Mouse (Mus musculus): ENCODE data around the gene Cnot3. TPM values are rescaled to one million over a fixed set of nuclear protein-coding genes. Genes with fewer than 3 reads are reported as not detected.
A peak's percentile ranks its signal among the peaks of the same experiment; 100 is the strongest.
"Not testable (repeated sequence)": the region's sequence is repeated elsewhere in the genome, so short reads cannot be mapped to it uniquely, and the experiment has no call there.

Cnot3 gene
- 50.9 and 58.3 TPM in 2 replicates for polyA plus RNA-seq (2014; fragmentation: Nextera tagmentation; extraction: Ambion mirVana)

DNA sequence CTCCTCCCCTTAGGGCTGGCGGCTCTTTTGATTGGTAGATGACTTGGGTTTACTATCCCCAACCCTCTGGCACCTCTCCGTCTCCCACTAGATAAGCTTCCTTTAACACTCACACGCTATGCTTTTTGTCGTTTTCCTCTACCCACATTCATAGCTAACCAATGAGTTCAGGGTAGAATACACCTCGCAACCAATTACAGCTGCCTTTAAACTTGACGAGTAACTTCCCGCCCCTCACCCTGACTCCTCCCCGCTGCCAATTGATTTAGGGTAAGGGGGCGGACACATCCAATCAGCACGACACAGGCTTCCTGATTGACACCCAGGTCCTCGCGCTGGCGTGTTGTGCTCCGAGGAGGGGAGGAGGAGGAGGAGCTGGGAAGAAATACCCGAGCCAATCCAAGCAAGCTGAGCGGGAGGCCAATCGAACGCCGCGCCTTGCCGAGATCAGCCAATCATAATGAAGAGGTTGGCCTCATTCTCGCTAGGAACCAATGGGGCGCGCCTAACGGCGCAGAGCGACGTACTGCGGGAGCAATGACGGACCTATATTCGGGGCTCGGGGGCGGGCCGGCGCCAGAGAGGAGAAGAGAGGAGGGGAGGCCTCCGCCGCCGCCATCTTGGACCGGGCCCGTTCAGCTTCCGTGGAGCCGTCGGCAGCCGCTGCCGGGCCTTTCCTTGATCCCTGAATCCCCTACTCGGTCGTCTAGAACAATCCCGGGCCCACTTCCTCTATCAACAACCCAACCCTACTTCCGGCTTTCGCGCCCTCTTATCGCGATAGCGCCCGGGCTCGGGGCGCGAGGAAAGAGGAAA lies at the start of gene Cnot3:
TSS of gene Cnot3 (plus strand) at position 597 of the 816 bp plus-strand sequence.
- Histone ChIP-seq H3K9me3 (ENCODE audit: control insufficient read depth, low read length) (no peaks in the 10 kb centered on the region), H3K4me3 (ENCODE audit: low read depth, low read length) (peak within 1 kb of the TSS; percentile 81), H3K9ac (ENCODE audit: low read depth, low read length) (peak within 1 kb of the TSS; percentile 89), H3K4me2 (replicated peaks; ENCODE audit: low read depth, low read length) (peak within 1 kb of the TSS; percentile 69), H3K27me3 (ENCODE audit: control insufficient read depth, insufficient read depth, low read length) (no peaks in the 10 kb centered on the region), H3K4me1 (replicated peaks; ENCODE audit: control insufficient read depth, insufficient read depth, low read length) (peaks cover 10% of the 10 kb centered on the region; the same call in 1 of the 2 replicates), H3K27ac (ENCODE audit: low read depth, low read length) (peak within 1 kb of the TSS; percentile 97), H3K36me3 (ENCODE audit: control insufficient read depth, insufficient read depth, low read length) (0 out of 2 replicates have a peak, but pooled peaks cover 4% of the 10 kb centered on the region)
- ATAC-seq (ENCODE audit: low FRiP score) (peak; percentile 99), DNase-seq (ENCODE audit: low spot score) (peak; percentile 95)
- WGBS: under 1% methylated on average over 53 of the region's 58 CpGs

GRCm38 (mm10) chr7:3597755-3598154 lies 47.3 kb upstream of the Cnot3 start:
- not testable (repeated sequence) for DNase-seq (ENCODE audit: low spot score); H3K27me3 ChIP-seq (ENCODE audit: control insufficient read depth, insufficient read depth, low read length); ATAC-seq (ENCODE audit: low FRiP score); H3K4me3 ChIP-seq (ENCODE audit: low read depth, low read length); H3K9ac ChIP-seq (ENCODE audit: low read depth, low read length); H3K36me3 ChIP-seq (ENCODE audit: control insufficient read depth, insufficient read depth, low read length); H3K4me1 ChIP-seq (replicated peaks; ENCODE audit: control insufficient read depth, insufficient read depth, low read length); H3K27ac ChIP-seq (ENCODE audit: low read depth, low read length); H3K4me2 ChIP-seq (replicated peaks; ENCODE audit: low read depth, low read length); H3K9me3 ChIP-seq (ENCODE audit: control insufficient read depth, low read length)
- 68% methylated on average over 1 of the region's 1 CpGs for WGBS

- Histone ChIP-seq H3K4me2 (replicated peaks; ENCODE audit: low read depth, low read length) (no peak overlapping the region), H3K27me3 (ENCODE audit: control insufficient read depth, insufficient read depth, low read length) (no peaks in the 10 kb centered on the region), H3K4me3 (ENCODE audit: low read depth, low read length) (no peak overlapping the region), H3K27ac (ENCODE audit: low read depth, low read length) (no peak overlapping the region), H3K36me3 (ENCODE audit: control insufficient read depth, insufficient read depth, low read length) (no peaks in the 10 kb centered on the region), H3K4me1 (replicated peaks; ENCODE audit: control insufficient read depth, insufficient read depth, low read length) (no peaks in the 10 kb centered on the region), H3K9me3 (ENCODE audit: control insufficient read depth, low read length) (no peaks in the 10 kb centered on the region), H3K9ac (ENCODE audit: low read depth, low read length) (no peak overlapping the region)
- peak; percentile 80 for DNase-seq (ENCODE audit: low spot score)
- peak; percentile 68; the same call in 1 of the 2 replicates for ATAC-seq (ENCODE audit: low FRiP score)
- 18% methylated on average over 4 of the region's 4 CpGs for WGBS
These were observed 43.9 kb upstream of the Cnot3 start for GRCm38 (mm10) chr7:3601119-3601518.

DNA sequence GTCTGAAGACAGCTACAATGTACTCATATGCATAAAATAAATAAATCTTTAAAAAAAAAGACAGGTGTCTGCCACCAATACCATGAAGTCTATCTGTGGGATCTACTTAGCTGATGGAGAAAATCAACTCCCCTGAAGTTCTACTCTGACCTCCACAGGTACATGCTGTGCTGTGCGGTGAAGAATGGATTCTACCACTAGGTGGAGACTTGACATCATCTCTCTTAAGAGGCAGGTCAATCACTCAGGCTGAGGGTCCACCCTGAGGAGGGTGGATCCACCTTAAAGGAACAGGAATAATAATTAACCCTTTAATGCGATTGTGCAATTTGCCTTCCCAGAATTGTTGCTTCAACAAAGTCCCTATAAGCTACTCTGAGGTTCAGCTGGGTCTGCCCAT lies 38.3 kb upstream of the Cnot3 start:
- Histone ChIP-seq H3K9me3 (ENCODE audit: control insufficient read depth, low read length) (no peaks in the 10 kb centered on the region), H3K4me2 (replicated peaks; ENCODE audit: low read depth, low read length) (no peak overlapping the region), H3K9ac (ENCODE audit: low read depth, low read length) (no peak overlapping the region), H3K4me1 (replicated peaks; ENCODE audit: control insufficient read depth, insufficient read depth, low read length) (no peaks in the 10 kb centered on the region), H3K27me3 (ENCODE audit: control insufficient read depth, insufficient read depth, low read length) (no peaks in the 10 kb centered on the region), H3K4me3 (ENCODE audit: low read depth, low read length) (no peak overlapping the region), H3K27ac (ENCODE audit: low read depth, low read length) (no peak overlapping the region), H3K36me3 (ENCODE audit: control insufficient read depth, insufficient read depth, low read length) (no peaks in the 10 kb centered on the region)
- ATAC-seq (ENCODE audit: low FRiP score) (no peak), DNase-seq (ENCODE audit: low spot score) (no peak)
- 16% methylated on average over 2 of the region's 2 CpGs for WGBS

DNA sequence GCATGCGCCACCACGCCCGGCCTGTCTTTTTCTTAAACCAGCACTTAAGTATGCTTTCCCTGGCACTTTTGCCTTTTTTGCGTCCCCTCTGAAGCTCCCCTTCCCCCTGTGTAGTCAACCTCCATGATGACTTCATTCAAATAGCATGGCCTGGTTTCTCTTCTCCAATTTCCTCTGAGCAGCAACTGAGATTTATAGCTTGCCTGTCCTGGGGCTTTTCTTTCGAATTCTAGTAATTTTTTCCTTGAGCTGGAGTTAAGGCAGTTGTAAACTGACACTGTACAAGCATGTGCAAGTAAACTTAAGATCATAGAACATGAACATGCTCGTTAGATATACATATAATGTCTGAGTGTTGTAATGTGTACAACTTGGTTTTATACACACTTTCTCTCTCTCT lies 37.7 kb upstream of the Cnot3 start:
- no peaks in the 10 kb centered on the region for H3K36me3 ChIP-seq (ENCODE audit: control insufficient read depth, insufficient read depth, low read length)
- H3K4me2 ChIP-seq (replicated peaks; ENCODE audit: low read depth, low read length): no peak overlapping the region
- WGBS: 90% methylated on average over 6 of the region's 6 CpGs
- ATAC-seq (ENCODE audit: low FRiP score) (no peak), DNase-seq (ENCODE audit: low spot score) (no peak)
- H3K27me3 ChIP-seq (ENCODE audit: control insufficient read depth, insufficient read depth, low read length): no peaks in the 10 kb centered on the region
- H3K9me3 ChIP-seq (ENCODE audit: control insufficient read depth, low read length): no peaks in the 10 kb centered on the region
- no peak overlapping the region for H3K27ac ChIP-seq (ENCODE audit: low read depth, low read length)
- H3K9ac ChIP-seq (ENCODE audit: low read depth, low read length): no peak overlapping the region
- H3K4me3 ChIP-seq (ENCODE audit: low read depth, low read length): no peak overlapping the region
- no peaks in the 10 kb centered on the region for H3K4me1 ChIP-seq (replicated peaks; ENCODE audit: control insufficient read depth, insufficient read depth, low read length)

DNA sequence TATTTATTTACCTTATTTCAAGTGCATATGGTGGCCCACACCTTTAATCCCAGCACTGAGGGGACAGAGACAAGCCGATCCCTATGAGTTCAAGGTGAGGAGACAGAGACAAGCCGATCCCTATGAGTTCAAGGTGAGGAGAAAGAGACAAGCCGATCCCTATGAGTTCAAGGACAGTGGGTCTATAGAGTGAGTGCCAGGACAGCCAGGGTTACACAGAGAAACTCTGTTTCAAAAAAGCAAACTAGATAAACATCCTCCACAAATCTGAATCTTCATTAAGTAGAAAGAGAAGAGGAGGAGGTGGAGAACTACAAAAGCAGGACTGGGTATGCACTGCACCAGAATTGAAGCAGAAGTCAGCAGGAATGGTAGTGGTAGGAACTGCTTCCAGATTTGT lies 36.4 kb upstream of the Cnot3 start:
- no peak overlapping the region for H3K4me3 ChIP-seq (ENCODE audit: low read depth, low read length)
- H3K4me2 ChIP-seq (replicated peaks; ENCODE audit: low read depth, low read length): no peak overlapping the region
- no peaks in the 10 kb centered on the region for H3K36me3 ChIP-seq (ENCODE audit: control insufficient read depth, insufficient read depth, low read length)
- WGBS: 87% methylated on average over 3 of the region's 3 CpGs
- ATAC-seq (ENCODE audit: low FRiP score) (no peak), DNase-seq (ENCODE audit: low spot score) (no peak)
- no peak overlapping the region for H3K27ac ChIP-seq (ENCODE audit: low read depth, low read length)
- H3K27me3 ChIP-seq (ENCODE audit: control insufficient read depth, insufficient read depth, low read length): no peaks in the 10 kb centered on the region
- H3K9ac ChIP-seq (ENCODE audit: low read depth, low read length): no peak overlapping the region
- H3K9me3 ChIP-seq (ENCODE audit: control insufficient read depth, low read length): no peaks in the 10 kb centered on the region
- no peaks in the 10 kb centered on the region for H3K4me1 ChIP-seq (replicated peaks; ENCODE audit: control insufficient read depth, insufficient read depth, low read length)

DNA sequence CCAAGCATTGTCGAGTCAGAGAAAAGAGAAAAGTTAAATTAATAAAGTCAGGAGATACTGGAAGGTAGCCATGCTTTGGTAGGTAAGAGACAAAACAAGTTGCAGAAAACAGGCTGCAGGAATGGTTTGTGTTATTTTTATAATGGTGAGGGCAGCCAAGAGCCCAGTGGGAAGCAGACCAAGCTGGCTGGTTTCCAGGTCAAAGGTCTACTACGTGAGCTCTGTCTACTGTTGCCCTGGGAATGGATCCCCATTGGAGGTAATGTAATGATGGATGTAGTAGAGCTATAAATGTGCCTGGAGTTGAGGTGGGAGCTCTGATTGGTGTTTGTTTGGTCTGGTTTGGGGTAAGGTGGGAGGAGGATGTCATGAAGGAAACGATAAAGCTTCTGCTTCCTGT lies 36.0 kb upstream of the Cnot3 start:
- no peak overlapping the region for H3K4me2 ChIP-seq (replicated peaks; ENCODE audit: low read depth, low read length)
- DNase-seq (ENCODE audit: low spot score) (no peak), ATAC-seq (ENCODE audit: low FRiP score) (no peak)
- no peaks in the 10 kb centered on the region for H3K9me3 ChIP-seq (ENCODE audit: control insufficient read depth, low read length)
- no peaks in the 10 kb centered on the region for H3K4me1 ChIP-seq (replicated peaks; ENCODE audit: control insufficient read depth, insufficient read depth, low read length)
- no peaks in the 10 kb centered on the region for H3K27me3 ChIP-seq (ENCODE audit: control insufficient read depth, insufficient read depth, low read length)
- no peak overlapping the region for H3K4me3 ChIP-seq (ENCODE audit: low read depth, low read length)
- H3K9ac ChIP-seq (ENCODE audit: low read depth, low read length): no peak overlapping the region
- H3K36me3 ChIP-seq (ENCODE audit: control insufficient read depth, insufficient read depth, low read length): no peaks in the 10 kb centered on the region
- WGBS: 76% methylated on average over 3 of the region's 3 CpGs
- no peak overlapping the region for H3K27ac ChIP-seq (ENCODE audit: low read depth, low read length)

- ATAC-seq (ENCODE audit: low FRiP score): no peak
- no peak overlapping the region for H3K9ac ChIP-seq (ENCODE audit: low read depth, low read length)
- no peak overlapping the region for H3K4me3 ChIP-seq (ENCODE audit: low read depth, low read length)
- H3K27ac ChIP-seq (ENCODE audit: low read depth, low read length): no peak overlapping the region
- H3K4me1 ChIP-seq (replicated peaks; ENCODE audit: control insufficient read depth, insufficient read depth, low read length): no peaks in the 10 kb centered on the region
- DNase-seq (ENCODE audit: low spot score): no peak
- no peaks in the 10 kb centered on the region for H3K9me3 ChIP-seq (ENCODE audit: control insufficient read depth, low read length)
- WGBS: 94% methylated on average over 3 of the region's 3 CpGs
- H3K36me3 ChIP-seq (ENCODE audit: control insufficient read depth, insufficient read depth, low read length): no peaks in the 10 kb centered on the region
- no peaks in the 10 kb centered on the region for H3K27me3 ChIP-seq (ENCODE audit: control insufficient read depth, insufficient read depth, low read length)
- H3K4me2 ChIP-seq (replicated peaks; ENCODE audit: low read depth, low read length): no peak overlapping the region
These were observed 34.6 kb upstream of the Cnot3 start for GRCm38 (mm10) chr7:3610437-3610836.

- no peak overlapping the region for H3K4me3 ChIP-seq (ENCODE audit: low read depth, low read length)
- no peaks in the 10 kb centered on the region for H3K36me3 ChIP-seq (ENCODE audit: control insufficient read depth, insufficient read depth, low read length)
- H3K4me1 ChIP-seq (replicated peaks; ENCODE audit: control insufficient read depth, insufficient read depth, low read length): no peaks in the 10 kb centered on the region
- no peaks in the 10 kb centered on the region for H3K9me3 ChIP-seq (ENCODE audit: control insufficient read depth, low read length)
- DNase-seq (ENCODE audit: low spot score) (no peak), ATAC-seq (ENCODE audit: low FRiP score) (no peak)
- no peaks in the 10 kb centered on the region for H3K27me3 ChIP-seq (ENCODE audit: control insufficient read depth, insufficient read depth, low read length)
- H3K4me2 ChIP-seq (replicated peaks; ENCODE audit: low read depth, low read length): no peak overlapping the region
- no peak overlapping the region for H3K9ac ChIP-seq (ENCODE audit: low read depth, low read length)
- H3K27ac ChIP-seq (ENCODE audit: low read depth, low read length): no peak overlapping the region
- WGBS: 89% methylated on average over 13 of the region's 13 CpGs
These were observed 34.1 kb upstream of the Cnot3 start for GRCm38 (mm10) chr7:3611006-3611405.
